Mouse (Mus musculus): ENCODE measurements at regions not wholly inside any gene's neighbourhood (a gene's known extent, or its start where the extent isn't known, plus 50 kb on each side); places are given as distances from the start of the nearest gene placed in this dataset.
"Not testable (repeated sequence)": the region's sequence is repeated elsewhere in the genome, so short reads cannot be mapped to it uniquely, and the experiment has no call there.

DNA sequence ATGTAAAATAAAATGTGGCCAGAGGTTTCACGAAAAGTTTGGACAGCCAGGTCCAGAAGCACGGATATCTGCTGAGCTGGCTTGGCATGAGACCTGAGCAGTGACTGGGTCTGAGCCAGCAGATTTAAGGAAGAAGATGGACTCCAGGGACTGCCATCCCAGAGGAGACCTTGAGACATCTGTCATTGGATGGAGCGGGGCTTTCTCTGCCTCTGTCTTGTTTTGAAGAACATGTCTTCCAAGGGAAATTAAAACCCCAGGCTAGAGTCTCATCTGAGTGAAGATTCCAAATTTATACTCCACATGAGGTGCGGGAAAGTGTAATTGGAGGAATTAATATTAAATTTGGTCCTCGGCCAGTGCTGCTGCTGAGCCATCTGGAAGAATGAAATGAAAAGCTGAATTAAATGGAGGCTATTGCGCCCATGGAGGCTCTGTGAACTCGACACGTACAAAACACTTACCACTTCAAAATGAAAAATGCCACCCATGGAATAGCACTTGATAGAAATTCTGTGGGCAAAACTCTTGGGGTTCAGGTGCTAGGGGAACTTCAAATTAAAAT, 129.8 kb upstream of the Adcy2 start:
- no peak for DNase-seq

DNA sequence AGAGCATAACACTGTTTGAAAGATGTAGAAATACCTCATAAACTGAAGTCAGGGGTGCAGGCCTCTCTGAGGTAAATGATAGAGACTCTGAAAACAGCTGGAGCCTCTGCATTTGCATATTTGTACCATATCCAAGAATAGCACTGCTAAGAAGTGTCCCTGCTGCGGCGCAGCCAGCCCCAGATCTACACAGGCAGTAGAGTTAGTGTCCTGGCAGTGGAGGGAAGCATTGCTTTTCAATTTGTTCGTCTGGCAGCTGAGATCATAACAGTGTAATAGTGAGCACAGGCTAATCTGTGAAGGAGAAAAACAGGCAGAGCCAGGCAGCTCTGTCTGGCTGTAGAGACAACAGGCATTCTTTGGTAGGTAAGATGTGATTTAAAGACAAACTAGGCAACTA, 128.2 kb upstream of the Adcy2 start:
- no peak for DNase-seq

DNA sequence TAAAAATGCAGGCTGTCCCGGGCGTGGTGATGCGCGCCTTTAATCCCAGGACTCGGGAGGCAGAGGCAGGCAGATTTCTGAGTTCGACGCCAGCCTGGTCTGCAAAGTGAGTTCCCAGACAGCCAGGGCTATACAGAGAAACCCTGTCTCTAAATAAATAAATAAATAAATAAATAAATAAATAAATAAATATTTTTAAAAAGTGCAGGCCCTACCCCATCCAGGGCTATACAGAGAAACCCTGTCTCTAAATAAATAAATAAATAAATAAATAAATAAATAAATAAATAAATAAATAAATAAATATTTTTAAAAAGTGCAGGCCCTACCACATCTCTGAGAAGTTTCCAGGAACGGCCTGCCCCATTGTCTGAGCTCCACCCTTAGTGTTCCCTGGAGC, 119.4 kb upstream of the Adcy2 start:
- DNase-seq = not testable (repeated sequence)

DNA sequence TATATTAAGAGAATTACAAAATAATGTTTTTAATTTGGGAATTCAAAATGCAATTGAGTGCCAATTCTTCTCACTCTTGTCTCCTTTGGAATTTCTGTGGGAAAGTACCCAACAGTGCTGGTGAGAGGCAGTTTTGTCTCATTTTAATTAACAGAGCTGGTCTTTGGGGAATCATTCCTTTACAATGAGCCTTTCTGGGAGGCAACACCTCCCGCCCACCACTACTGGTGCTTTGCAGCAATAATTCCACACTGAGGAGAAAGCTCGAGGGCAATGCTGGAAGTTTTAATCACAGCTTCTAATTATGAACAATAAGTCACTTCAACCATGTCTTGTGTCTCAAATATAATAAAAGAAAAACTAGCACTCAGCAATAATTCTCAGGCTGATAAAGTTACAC, 109.8 kb upstream of the Adcy2 start:
- DNase-seq = no peak

DNA sequence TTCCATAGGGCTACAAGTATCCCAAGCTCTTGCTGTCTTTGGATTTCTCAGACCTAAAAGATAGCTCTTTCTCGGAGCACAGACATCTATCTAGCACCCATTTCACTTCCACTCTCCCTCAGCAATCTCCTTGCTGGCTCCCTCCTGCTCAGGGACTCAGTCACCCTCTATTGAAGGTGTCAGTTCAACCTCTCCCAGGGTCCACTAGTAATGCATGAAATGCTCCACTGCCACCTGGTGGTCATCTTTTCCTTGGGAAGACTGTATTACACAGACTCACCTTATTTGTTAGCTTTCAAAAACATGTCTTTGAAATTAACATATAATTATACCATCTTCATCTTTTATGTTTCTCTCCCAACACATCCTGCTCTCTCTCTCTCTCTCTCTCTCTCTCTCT, 87.3 kb upstream of the Adcy2 start:
- peak; percentile 53 to 67 for DNase-seq

DNA sequence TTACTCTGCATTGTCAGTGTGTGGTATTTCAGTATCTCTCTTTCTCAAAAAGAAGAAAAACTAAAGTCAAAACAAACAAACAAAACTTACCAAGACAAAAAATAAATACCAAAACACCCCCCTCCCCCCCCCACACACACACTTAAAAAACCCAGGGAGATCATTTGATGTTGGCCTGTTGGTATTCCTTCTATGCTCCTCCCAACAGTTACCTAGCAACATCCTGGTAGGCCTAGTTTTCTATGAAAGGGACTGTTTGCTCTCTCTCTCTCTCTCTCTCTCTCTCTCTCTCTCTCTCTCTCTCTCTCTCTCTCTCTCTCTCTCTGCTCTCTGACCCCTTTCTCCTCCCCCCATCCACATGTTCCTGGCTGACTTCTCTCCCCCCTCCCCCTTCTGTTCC, 71.0 kb upstream of the Adcy2 start:
- DNase-seq = no peak

DNA sequence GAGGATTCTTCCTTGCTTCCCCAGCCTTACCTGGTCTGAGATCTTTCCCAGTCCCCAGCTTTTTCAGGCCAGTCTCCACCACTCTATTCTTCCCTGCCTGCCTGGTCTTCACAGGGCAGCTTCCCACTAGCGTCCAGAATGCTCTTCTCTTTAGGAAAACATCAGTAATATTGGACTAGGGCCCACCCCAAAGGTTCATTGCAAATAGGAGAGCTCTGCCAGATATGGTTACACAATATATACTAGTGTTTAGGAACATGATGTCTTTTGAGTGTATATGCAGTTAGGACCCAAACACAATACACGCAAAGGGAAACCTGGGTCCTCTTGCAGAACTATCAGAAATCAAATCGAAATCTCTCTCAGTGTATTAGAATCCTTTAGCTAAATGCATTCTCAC, 70.5 kb upstream of the Adcy2 start:
- no peak for DNase-seq

DNA sequence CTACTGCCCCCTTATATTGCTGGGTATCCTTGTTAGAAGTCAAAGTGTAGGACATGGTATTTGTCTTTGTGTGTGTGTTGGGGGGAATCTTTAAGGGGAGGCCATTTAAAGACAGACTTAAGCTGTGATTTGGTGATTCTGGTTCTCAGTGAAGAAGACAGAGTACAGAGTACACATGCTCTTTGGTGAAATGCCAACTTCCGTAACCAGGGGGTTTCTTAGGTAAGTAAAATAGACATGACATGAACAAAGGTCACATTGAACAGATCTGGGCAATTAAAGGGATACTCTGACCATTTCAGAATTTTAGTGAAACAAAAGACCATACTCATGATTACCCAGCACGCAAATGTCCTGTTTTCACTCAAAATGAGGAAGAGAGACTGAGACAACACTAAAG, 67.3 kb upstream of the Adcy2 start:
- no peak for DNase-seq

DNA sequence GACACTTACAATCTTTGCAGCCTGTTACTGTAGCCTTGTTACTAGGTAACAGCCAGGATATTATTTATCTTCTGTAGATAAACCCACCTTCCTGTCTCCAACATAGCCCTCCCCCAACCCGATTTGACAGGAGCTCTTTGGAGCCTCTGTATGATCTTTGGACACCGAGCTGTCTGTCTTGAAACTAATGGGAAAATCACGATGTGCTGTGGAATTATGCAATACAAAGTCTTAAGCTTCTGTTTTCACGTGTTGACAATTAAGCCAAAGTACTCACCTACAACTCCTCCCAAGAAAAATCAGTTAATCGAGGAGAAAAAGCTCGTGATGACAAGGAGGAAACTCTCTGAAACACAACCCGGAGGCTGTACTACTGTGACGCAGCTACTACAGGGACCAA, 65.9 kb upstream of the Adcy2 start:
- DNase-seq = no peak

DNA sequence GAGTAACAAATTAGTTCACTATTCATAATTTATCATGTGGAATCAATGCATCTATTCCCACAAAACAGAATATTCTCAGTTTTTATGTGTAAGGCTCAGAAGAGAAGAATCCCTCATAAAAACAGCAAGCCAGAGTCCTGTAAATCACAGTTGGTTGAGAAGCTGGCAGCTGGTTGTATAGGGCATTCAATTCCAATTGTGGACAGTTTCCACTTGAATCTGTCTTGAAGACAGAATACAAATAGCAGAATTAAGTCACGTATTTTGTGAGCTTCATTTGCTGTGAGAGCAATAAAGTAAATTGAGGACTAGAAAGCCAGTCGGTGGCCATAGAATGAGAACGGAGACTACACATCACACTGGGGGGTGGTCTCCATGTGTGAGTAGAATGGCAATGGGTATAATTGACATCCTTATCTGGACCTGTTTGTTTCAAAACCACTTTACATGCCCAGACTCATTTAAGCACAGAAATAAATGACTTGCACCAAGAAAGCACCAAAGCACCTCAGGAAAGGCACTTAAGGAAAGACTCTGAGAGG, 63.4 kb upstream of the Adcy2 start:
- no peak for DNase-seq

DNA sequence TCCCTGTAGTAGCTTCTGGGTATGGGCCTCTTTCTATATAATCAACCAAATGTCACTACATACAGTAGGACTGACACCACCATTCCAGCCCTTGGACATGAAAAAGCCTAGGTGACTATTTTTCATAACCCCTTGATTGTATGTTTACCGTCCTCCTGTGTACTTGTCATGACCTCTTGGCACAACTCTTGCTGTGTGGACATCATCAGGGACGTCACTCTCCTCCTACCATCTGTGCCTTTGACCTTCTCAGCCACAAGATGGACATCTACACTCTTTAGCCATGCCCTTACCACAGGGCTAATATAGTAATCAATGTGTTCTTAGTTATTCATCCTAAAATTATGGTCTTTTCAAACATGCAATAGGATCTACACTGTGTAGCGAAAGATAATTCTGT, 62.1 kb upstream of the Adcy2 start:
- DNase-seq = no peak

Data from adrenal gland, postnatal 36 days (tissue).